Mouse (Mus musculus) lung, adult 2 months (tissue): ENCODE data around the gene Abca1.

Experiments
- CTCF ChIP-seq: fragments of 200-500 bp; IDR thresholded peaks from 2 replicates; pipeline ENCODE4 v1.5.1; 2011; ENCODE audit warnings: mild to moderate bottlenecking, low read length, control low read depth; ENCODE audit not compliant: insufficient read depth
- POLR2A ChIP-seq: fragments of 200-500 bp; IDR thresholded peaks from 2 replicates; pipeline ENCODE4 v1.6.1; 2011; ENCODE audit warnings: low read depth, mild to moderate bottlenecking, control low read depth, low read length, borderline replicate concordance; ENCODE audit errors: extremely low read depth

DNA sequence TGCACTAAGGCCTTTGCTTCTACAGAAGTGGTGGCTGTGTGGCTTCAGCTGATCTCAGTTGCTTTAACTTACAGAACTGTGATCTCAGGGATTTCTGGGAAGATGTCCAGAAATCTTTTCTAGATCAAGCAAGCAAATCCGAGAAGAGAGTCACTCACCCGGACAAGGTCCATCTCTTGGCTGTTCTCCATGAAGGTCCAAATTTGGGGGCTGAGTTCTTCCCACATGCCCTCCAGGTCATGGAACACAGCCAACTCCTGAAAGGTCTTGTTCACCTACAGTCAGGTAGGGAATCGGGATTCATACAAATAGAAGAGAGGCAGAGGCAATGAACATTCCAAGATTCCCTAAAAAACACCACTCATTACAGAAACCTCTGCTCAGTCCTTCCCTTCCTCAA, 70.1 kb downstream of the Abca1 start:
- TF ChIP-seq CTCF (no peak), POLR2A (no peak)
